Mouse (Mus musculus): ENCODE data around the gene Gtf2a1. TPM values are rescaled to one million over a fixed set of nuclear protein-coding genes. Genes with fewer than 3 reads are reported as not detected.
"Not testable (repeated sequence)": the region's sequence is repeated elsewhere in the genome, so short reads cannot be mapped to it uniquely, and the experiment has no call there.

Gene Gtf2a1
- polyA plus RNA-seq, 1 experiment from 2014 or later: 45.7 TPM

GRCm38 (mm10) chr12:91585206-91585605 lies 5.1 kb downstream of the Gtf2a1 start:
- no peaks in the 10 kb centered on the region for H3K9me3 ChIP-seq (ENCODE audit: control insufficient read depth, low read length)
- no peaks in the 10 kb centered on the region for H3K27me3 ChIP-seq (ENCODE audit: control insufficient read depth, insufficient read depth, low read length)
- 95% methylated on average over 3 of the region's 3 CpGs for WGBS
- H3K9ac ChIP-seq (ENCODE audit: low read depth, low read length): no peak overlapping the region
- H3K36me3 ChIP-seq (ENCODE audit: control insufficient read depth, insufficient read depth, low read length): peaks cover 33% of the 10 kb centered on the region
- H3K4me2 ChIP-seq (replicated peaks; ENCODE audit: low read depth, low read length): no peak overlapping the region
- H3K27ac ChIP-seq (ENCODE audit: low read depth, low read length): no peak overlapping the region
- no peak overlapping the region for H3K4me3 ChIP-seq (ENCODE audit: low read length)
- peaks cover 6% of the 10 kb centered on the region for H3K4me1 ChIP-seq (ENCODE audit: control insufficient read depth, insufficient read depth, low read length)
- ATAC-seq (ENCODE audit: low FRiP score, low TSS enrichment): no peak

GRCm38 (mm10) chr12:91583409-91583808 lies 6.9 kb downstream of the Gtf2a1 start:
- ATAC-seq (ENCODE audit: low FRiP score, low TSS enrichment): no peak
- Histone ChIP-seq H3K27me3 (ENCODE audit: control insufficient read depth, insufficient read depth, low read length) (no peaks in the 10 kb centered on the region), H3K9me3 (ENCODE audit: control insufficient read depth, low read length) (no peaks in the 10 kb centered on the region), H3K27ac (ENCODE audit: low read depth, low read length) (no peak overlapping the region), H3K9ac (ENCODE audit: low read depth, low read length) (no peak overlapping the region), H3K4me2 (replicated peaks; ENCODE audit: low read depth, low read length) (no peak overlapping the region), H3K4me3 (ENCODE audit: low read length) (no peak overlapping the region), H3K36me3 (ENCODE audit: control insufficient read depth, insufficient read depth, low read length) (peaks cover 44% of the 10 kb centered on the region), H3K4me1 (ENCODE audit: control insufficient read depth, insufficient read depth, low read length) (peaks cover 6% of the 10 kb centered on the region)
- WGBS: 80% methylated on average over 6 of the region's 6 CpGs

- no peak overlapping the region for H3K4me2 ChIP-seq (replicated peaks; ENCODE audit: low read depth, low read length)
- peaks cover 49% of the 10 kb centered on the region for H3K36me3 ChIP-seq (ENCODE audit: control insufficient read depth, insufficient read depth, low read length)
- WGBS: 73% methylated on average over 6 of the region's 6 CpGs
- no peaks in the 10 kb centered on the region for H3K9me3 ChIP-seq (ENCODE audit: control insufficient read depth, low read length)
- H3K9ac ChIP-seq (ENCODE audit: low read depth, low read length): no peak overlapping the region
- H3K4me3 ChIP-seq (ENCODE audit: low read length): no peak overlapping the region
- no peak overlapping the region for H3K27ac ChIP-seq (ENCODE audit: low read depth, low read length)
- no peaks in the 10 kb centered on the region for H3K27me3 ChIP-seq (ENCODE audit: control insufficient read depth, insufficient read depth, low read length)
- peaks cover 6% of the 10 kb centered on the region for H3K4me1 ChIP-seq (ENCODE audit: control insufficient read depth, insufficient read depth, low read length)
- ATAC-seq (ENCODE audit: low FRiP score, low TSS enrichment): no peak
Observed at GRCm38 (mm10) chr12:91582362-91583002, 7.8 kb downstream of the Gtf2a1 start.

- Histone ChIP-seq H3K9ac (ENCODE audit: low read depth, low read length) (no peak overlapping the region), H3K27me3 (ENCODE audit: control insufficient read depth, insufficient read depth, low read length) (no peaks in the 10 kb centered on the region), H3K4me3 (ENCODE audit: low read length) (no peak overlapping the region), H3K4me1 (ENCODE audit: control insufficient read depth, insufficient read depth, low read length) (no peaks in the 10 kb centered on the region), H3K4me2 (replicated peaks; ENCODE audit: low read depth, low read length) (no peak overlapping the region), H3K27ac (ENCODE audit: low read depth, low read length) (no peak overlapping the region), H3K36me3 (ENCODE audit: control insufficient read depth, insufficient read depth, low read length) (peaks cover 54% of the 10 kb centered on the region), H3K9me3 (ENCODE audit: control insufficient read depth, low read length) (no peaks in the 10 kb centered on the region)
- no peak for ATAC-seq (ENCODE audit: low FRiP score, low TSS enrichment)
- WGBS: 91% methylated on average over 6 of the region's 6 CpGs
Observed at GRCm38 (mm10) chr12:91581204-91582070, 8.8 kb downstream of the Gtf2a1 start.

GRCm38 (mm10) chr12:91579665-91580064 lies 10.6 kb downstream of the Gtf2a1 start:
- WGBS: 91% methylated on average over 2 of the region's 2 CpGs
- Histone ChIP-seq H3K27ac (ENCODE audit: low read depth, low read length) (no peak overlapping the region), H3K4me1 (ENCODE audit: control insufficient read depth, insufficient read depth, low read length) (no peaks in the 10 kb centered on the region), H3K27me3 (ENCODE audit: control insufficient read depth, insufficient read depth, low read length) (no peaks in the 10 kb centered on the region), H3K9me3 (ENCODE audit: control insufficient read depth, low read length) (no peaks in the 10 kb centered on the region), H3K9ac (ENCODE audit: low read depth, low read length) (no peak overlapping the region), H3K36me3 (ENCODE audit: control insufficient read depth, insufficient read depth, low read length) (peaks cover 56% of the 10 kb centered on the region), H3K4me3 (ENCODE audit: low read length) (no peak overlapping the region), H3K4me2 (replicated peaks; ENCODE audit: low read depth, low read length) (no peak overlapping the region)
- no peak for ATAC-seq (ENCODE audit: low FRiP score, low TSS enrichment)

- Histone ChIP-seq H3K27me3 (ENCODE audit: control insufficient read depth, insufficient read depth, low read length) (no peaks in the 10 kb centered on the region), H3K4me2 (replicated peaks; ENCODE audit: low read depth, low read length) (no peak overlapping the region), H3K36me3 (ENCODE audit: control insufficient read depth, insufficient read depth, low read length) (peaks cover 84% of the 10 kb centered on the region), H3K4me1 (ENCODE audit: control insufficient read depth, insufficient read depth, low read length) (no peaks in the 10 kb centered on the region), H3K9me3 (ENCODE audit: control insufficient read depth, low read length) (no peaks in the 10 kb centered on the region), H3K27ac (ENCODE audit: low read depth, low read length) (no peak overlapping the region), H3K9ac (ENCODE audit: low read depth, low read length) (no peak overlapping the region), H3K4me3 (ENCODE audit: low read length) (no peak overlapping the region)
- ATAC-seq (ENCODE audit: low FRiP score, low TSS enrichment): no peak
- WGBS: 92% methylated on average over 2 of the region's 2 CpGs
Observed at GRCm38 (mm10) chr12:91571708-91572107, 18.6 kb downstream of the Gtf2a1 start.

GRCm38 (mm10) chr12:91569255-91569654 lies 21.0 kb downstream of the Gtf2a1 start:
- no peak overlapping the region for H3K27ac ChIP-seq (ENCODE audit: low read depth, low read length)
- no peak overlapping the region for H3K4me2 ChIP-seq (replicated peaks; ENCODE audit: low read depth, low read length)
- H3K36me3 ChIP-seq (ENCODE audit: control insufficient read depth, insufficient read depth, low read length): peaks cover 87% of the 10 kb centered on the region
- no peaks in the 10 kb centered on the region for H3K9me3 ChIP-seq (ENCODE audit: control insufficient read depth, low read length)
- no peak overlapping the region for H3K4me3 ChIP-seq (ENCODE audit: low read length)
- H3K27me3 ChIP-seq (ENCODE audit: control insufficient read depth, insufficient read depth, low read length): no peaks in the 10 kb centered on the region
- no peak overlapping the region for H3K9ac ChIP-seq (ENCODE audit: low read depth, low read length)
- no peak for ATAC-seq (ENCODE audit: low FRiP score, low TSS enrichment)
- 87% methylated on average over 3 of the region's 3 CpGs for WGBS
- no peaks in the 10 kb centered on the region for H3K4me1 ChIP-seq (ENCODE audit: control insufficient read depth, insufficient read depth, low read length)

- Histone ChIP-seq H3K9me3 (ENCODE audit: control insufficient read depth, low read length) (no peaks in the 10 kb centered on the region), H3K4me3 (ENCODE audit: low read length) (no peak overlapping the region), H3K27me3 (ENCODE audit: control insufficient read depth, insufficient read depth, low read length) (no peaks in the 10 kb centered on the region), H3K4me1 (ENCODE audit: control insufficient read depth, insufficient read depth, low read length) (no peaks in the 10 kb centered on the region), H3K9ac (ENCODE audit: low read depth, low read length) (no peak overlapping the region), H3K4me2 (replicated peaks; ENCODE audit: low read depth, low read length) (no peak overlapping the region), H3K36me3 (ENCODE audit: control insufficient read depth, insufficient read depth, low read length) (peaks cover 87% of the 10 kb centered on the region), H3K27ac (ENCODE audit: low read depth, low read length) (no peak overlapping the region)
- no peak for ATAC-seq (ENCODE audit: low FRiP score, low TSS enrichment)
- 95% methylated on average over 4 of the region's 4 CpGs for WGBS
Observed at GRCm38 (mm10) chr12:91567145-91567544, 23.1 kb downstream of the Gtf2a1 start.

- H3K4me2 ChIP-seq (replicated peaks; ENCODE audit: low read depth, low read length); H3K27ac ChIP-seq (ENCODE audit: low read depth, low read length); H3K4me3 ChIP-seq (ENCODE audit: low read length); H3K9me3 ChIP-seq (ENCODE audit: control insufficient read depth, low read length); ATAC-seq (ENCODE audit: low FRiP score, low TSS enrichment); H3K4me1 ChIP-seq (ENCODE audit: control insufficient read depth, insufficient read depth, low read length); H3K27me3 ChIP-seq (ENCODE audit: control insufficient read depth, insufficient read depth, low read length); H3K9ac ChIP-seq (ENCODE audit: low read depth, low read length): not testable (repeated sequence)
- 100% methylated on average over 4 of the region's 4 CpGs for WGBS
- H3K36me3 ChIP-seq (ENCODE audit: control insufficient read depth, insufficient read depth, low read length): peaks cover 30% of the 10 kb centered on the region
Observed at GRCm38 (mm10) chr12:91558152-91558551, 32.1 kb downstream of the Gtf2a1 start.

All from kidney, embryonic 14.5 days (tissue).